Mouse (Mus musculus): ENCODE measurements at regions not wholly inside any gene's neighbourhood (a gene's known extent, or its start where the extent isn't known, plus 50 kb on each side); places are given as distances from the start of the nearest gene placed in this dataset.

- WGBS = 27% methylated on average over 4 of the region's 4 CpGs
Observed at GRCm38 (mm10) chr1:163562166-163562733, 158.8 kb upstream of the Gorab start.

GRCm38 (mm10) chr1:163561016-163561415 lies 157.5 kb upstream of the Gorab start:
- intact Hi-C loops (cut with DNase I) = no loop called here
- no peak for TF ChIP-seq CTCF (IDR thresholded peaks at IDR 0.05)
- TF ChIP-seq EP300 (IDR thresholded peaks at IDR 0.05; ENCODE audit: insufficient read depth, low read depth, low read length) = no peak
- TF ChIP-seq POLR2A (IDR thresholded peaks at IDR 0.05; ENCODE audit: insufficient read depth, low read depth, low read length) = no peak

More at GRCm38 (mm10) chr1:163562166-163562733, 158.8 kb upstream of the Gorab start:
- peak in 1 of 2 experiments; percentile 25 for DNase-seq
- Histone ChIP-seq H3K9ac (ENCODE audit: low read depth, low read length) (no peak overlapping the region), H3K27ac (no peak overlapping the region), H3K36me3 (ENCODE audit: control insufficient read depth, insufficient read depth, low read length) (no peaks in the 10 kb centered on the region), H3K27me3 (ENCODE audit: control insufficient read depth, insufficient read depth, low read length) (no peaks in the 10 kb centered on the region), H3K4me1 (ENCODE audit: control insufficient read depth, insufficient read depth, low read length) (peaks cover 1% of the 10 kb centered on the region), H3K79me2 (replicated peaks; ENCODE audit: control insufficient read depth, insufficient read depth, low read length) (no peaks in the 10 kb centered on the region), H3K4me3 (no peak overlapping the region)
- TF ChIP-seq POLR2A (IDR thresholded peaks at IDR 0.05; ENCODE audit: insufficient read depth, low read depth, low read length) = no peak
- TF ChIP-seq CTCF (IDR thresholded peaks at IDR 0.05) = no peak
- no peak for TF ChIP-seq EP300 (IDR thresholded peaks at IDR 0.05; ENCODE audit: insufficient read depth, low read depth, low read length)
- intact Hi-C loops (cut with DNase I) = no loop called here

GRCm38 (mm10) chr1:163560276-163560943 lies 156.9 kb upstream of the Gorab start:
- TF ChIP-seq CTCF (IDR thresholded peaks at IDR 0.05) (no peak), EP300 (IDR thresholded peaks at IDR 0.05; ENCODE audit: insufficient read depth, low read depth, low read length) (no peak), POLR2A (IDR thresholded peaks at IDR 0.05; ENCODE audit: insufficient read depth, low read depth, low read length) (no peak)
- no peaks in the 10 kb centered on the region for H3K79me2 ChIP-seq (replicated peaks; ENCODE audit: control insufficient read depth, insufficient read depth, low read length)
- H3K4me1 ChIP-seq (ENCODE audit: control insufficient read depth, insufficient read depth, low read length) = peaks cover 1% of the 10 kb centered on the region
- H3K27me3 ChIP-seq (ENCODE audit: control insufficient read depth, insufficient read depth, low read length) = no peaks in the 10 kb centered on the region
- 61% methylated on average over 8 of the region's 8 CpGs for WGBS
- no peak overlapping the region for H3K9ac ChIP-seq (ENCODE audit: low read depth, low read length)
- peak in 1 of 2 experiments; percentile 10 for DNase-seq
- no peak overlapping the region for H3K27ac ChIP-seq
- H3K36me3 ChIP-seq (ENCODE audit: control insufficient read depth, insufficient read depth, low read length) = no peaks in the 10 kb centered on the region
- intact Hi-C loops (cut with DNase I) = no loop called here
- no peak overlapping the region for H3K4me3 ChIP-seq

More at GRCm38 (mm10) chr1:163561016-163561415, 157.5 kb upstream of the Gorab start:
- Histone ChIP-seq H3K27me3 (ENCODE audit: control insufficient read depth, insufficient read depth, low read length) (no peaks in the 10 kb centered on the region), H3K27ac (no peak overlapping the region; the same call in 1 of the 2 replicates), H3K79me2 (replicated peaks; ENCODE audit: control insufficient read depth, insufficient read depth, low read length) (no peaks in the 10 kb centered on the region), H3K9ac (ENCODE audit: low read depth, low read length) (no peak overlapping the region), H3K4me3 (no peak overlapping the region), H3K4me1 (ENCODE audit: control insufficient read depth, insufficient read depth, low read length) (peaks cover 1% of the 10 kb centered on the region), H3K36me3 (ENCODE audit: control insufficient read depth, insufficient read depth, low read length) (no peaks in the 10 kb centered on the region)
- 66% methylated on average over 5 of the region's 5 CpGs for WGBS
- no peak for DNase-seq

GRCm38 (mm10) chr1:163557875-163558274 lies 154.4 kb upstream of the Gorab start:
- Histone ChIP-seq H3K27me3 (ENCODE audit: control insufficient read depth, insufficient read depth, low read length) (no peaks in the 10 kb centered on the region), H3K79me2 (replicated peaks; ENCODE audit: control insufficient read depth, insufficient read depth, low read length) (no peaks in the 10 kb centered on the region), H3K36me3 (ENCODE audit: control insufficient read depth, insufficient read depth, low read length) (no peaks in the 10 kb centered on the region), H3K4me1 (ENCODE audit: control insufficient read depth, insufficient read depth, low read length) (peaks cover 1% of the 10 kb centered on the region), H3K9ac (ENCODE audit: low read depth, low read length) (no peak overlapping the region), H3K27ac (no peak overlapping the region), H3K4me3 (no peak overlapping the region)
- 86% methylated on average over 7 of the region's 7 CpGs for WGBS
- DNase-seq = no peak
- intact Hi-C loops (cut with DNase I) = no loop called here
- TF ChIP-seq CTCF (IDR thresholded peaks at IDR 0.05) (no peak), POLR2A (IDR thresholded peaks at IDR 0.05; ENCODE audit: insufficient read depth, low read depth, low read length) (no peak), EP300 (IDR thresholded peaks at IDR 0.05; ENCODE audit: insufficient read depth, low read depth, low read length) (no peak)

GRCm38 (mm10) chr1:163555185-163555584 lies 151.7 kb upstream of the Gorab start:
- no peak overlapping the region for H3K27ac ChIP-seq
- H3K9ac ChIP-seq (ENCODE audit: low read depth, low read length) = no peak overlapping the region
- 65% methylated on average over 2 of the region's 2 CpGs for WGBS
- no peaks in the 10 kb centered on the region for H3K79me2 ChIP-seq (replicated peaks; ENCODE audit: control insufficient read depth, insufficient read depth, low read length)
- no peaks in the 10 kb centered on the region for H3K36me3 ChIP-seq (ENCODE audit: control insufficient read depth, insufficient read depth, low read length)
- intact Hi-C loops (cut with DNase I) = no loop called here
- no peaks in the 10 kb centered on the region for H3K27me3 ChIP-seq (ENCODE audit: control insufficient read depth, insufficient read depth, low read length)
- DNase-seq = no peak
- TF ChIP-seq EP300 (IDR thresholded peaks at IDR 0.05; ENCODE audit: insufficient read depth, low read depth, low read length) (no peak), POLR2A (IDR thresholded peaks at IDR 0.05; ENCODE audit: insufficient read depth, low read depth, low read length) (no peak), CTCF (IDR thresholded peaks at IDR 0.05) (no peak)
- H3K4me1 ChIP-seq (ENCODE audit: control insufficient read depth, insufficient read depth, low read length) = no peaks in the 10 kb centered on the region; the same call in 1 of the 2 replicates
- no peak overlapping the region for H3K4me3 ChIP-seq
